Mouse (Mus musculus): Measurements from ENCODE around the gene Krt84. TPM values are rescaled to one million over a fixed set of nuclear protein-coding genes. Genes with fewer than 3 reads are reported as not detected.
"Not testable (repeated sequence)": the region's sequence is repeated elsewhere in the genome, so short reads cannot be mapped to it uniquely, and the experiment has no call there.

Gene Krt84
- total RNA-seq (2017), result not detected in 2 replicates

- ATAC-seq (ENCODE audit: extremely low read depth, insufficient number of reproducible peaks, low FRiP score, poor library complexity, severe bottlenecking), result no peak
These were observed at the start of gene Krt84 for GRCm38 (mm10) chr15:101532720-101533119. Gene Krt84, minus strand, starts transcription at chr15:101532820.

GRCm38 (mm10) chr15:101581701-101582100 lies 49.1 kb upstream of the Krt84 start:
- no peak for ATAC-seq (ENCODE audit: extremely low read depth, insufficient number of reproducible peaks, low FRiP score, poor library complexity, severe bottlenecking)

- no peak for ATAC-seq (ENCODE audit: extremely low read depth, insufficient number of reproducible peaks, low FRiP score, poor library complexity, severe bottlenecking)
These were observed 42.9 kb upstream of the Krt84 start for GRCm38 (mm10) chr15:101575506-101575905.

GRCm38 (mm10) chr15:101573796-101574345 lies 41.3 kb upstream of the Krt84 start, which contains the start of gene Krt75:
Gene Krt75, minus strand, starts transcription at chr15:101573904.
- no peak for ATAC-seq (ENCODE audit: extremely low read depth, insufficient number of reproducible peaks, low FRiP score, poor library complexity, severe bottlenecking)

- ATAC-seq (ENCODE audit: extremely low read depth, insufficient number of reproducible peaks, low FRiP score, poor library complexity, severe bottlenecking), result no peak
These were observed 35.2 kb upstream of the Krt84 start for GRCm38 (mm10) chr15:101567780-101568179.

- no peak for ATAC-seq (ENCODE audit: extremely low read depth, insufficient number of reproducible peaks, low FRiP score, poor library complexity, severe bottlenecking)
These were observed 30.2 kb upstream of the Krt84 start, which contains the start of gene Krt90 for GRCm38 (mm10) chr15:101562850-101563249. Gene Krt90, minus strand, starts transcription at chr15:101562950.

- ATAC-seq (ENCODE audit: extremely low read depth, insufficient number of reproducible peaks, low FRiP score, poor library complexity, severe bottlenecking), result no peak
These were observed 25.5 kb upstream of the Krt84 start for GRCm38 (mm10) chr15:101558034-101558646.

- no peak for ATAC-seq (ENCODE audit: extremely low read depth, insufficient number of reproducible peaks, low FRiP score, poor library complexity, severe bottlenecking)
These were observed 20.5 kb upstream of the Krt84 start for GRCm38 (mm10) chr15:101553169-101553568.

GRCm38 (mm10) chr15:101552188-101552587 lies 19.6 kb upstream of the Krt84 start:
- no peak for ATAC-seq (ENCODE audit: extremely low read depth, insufficient number of reproducible peaks, low FRiP score, poor library complexity, severe bottlenecking)

GRCm38 (mm10) chr15:101550567-101550966 lies 17.9 kb upstream of the Krt84 start, which contains the start of gene Krt82:
Gene Krt82, minus strand, starts transcription at chr15:101550667.
- ATAC-seq (ENCODE audit: extremely low read depth, insufficient number of reproducible peaks, low FRiP score, poor library complexity, severe bottlenecking), result no peak

GRCm38 (mm10) chr15:101544478-101544877 lies 11.9 kb upstream of the Krt84 start:
- no peak for ATAC-seq (ENCODE audit: extremely low read depth, insufficient number of reproducible peaks, low FRiP score, poor library complexity, severe bottlenecking)

- no peak for ATAC-seq (ENCODE audit: extremely low read depth, insufficient number of reproducible peaks, low FRiP score, poor library complexity, severe bottlenecking)
These were observed 9.9 kb upstream of the Krt84 start for GRCm38 (mm10) chr15:101542543-101542942.

GRCm38 (mm10) chr15:101538580-101538900 lies 5.9 kb upstream of the Krt84 start:
- no peak for ATAC-seq (ENCODE audit: extremely low read depth, insufficient number of reproducible peaks, low FRiP score, poor library complexity, severe bottlenecking)

- no peak for ATAC-seq (ENCODE audit: extremely low read depth, insufficient number of reproducible peaks, low FRiP score, poor library complexity, severe bottlenecking)
These were observed 5.4 kb upstream of the Krt84 start for GRCm38 (mm10) chr15:101537864-101538579.

- no peak for ATAC-seq (ENCODE audit: extremely low read depth, insufficient number of reproducible peaks, low FRiP score, poor library complexity, severe bottlenecking)
These were observed 3.6 kb upstream of the Krt84 start for GRCm38 (mm10) chr15:101536054-101536850.

- no peak for ATAC-seq (ENCODE audit: extremely low read depth, insufficient number of reproducible peaks, low FRiP score, poor library complexity, severe bottlenecking)
These were observed 9.9 kb downstream of the Krt84 start for GRCm38 (mm10) chr15:101522556-101523232.

- no peak for ATAC-seq (ENCODE audit: extremely low read depth, insufficient number of reproducible peaks, low FRiP score, poor library complexity, severe bottlenecking)
These were observed 12.8 kb downstream of the Krt84 start for GRCm38 (mm10) chr15:101519792-101520191.

- ATAC-seq (ENCODE audit: extremely low read depth, insufficient number of reproducible peaks, low FRiP score, poor library complexity, severe bottlenecking), result not testable (repeated sequence)
These were observed 15.5 kb downstream of the Krt84 start, which contains the start of gene Gm49425 for GRCm38 (mm10) chr15:101517161-101517560. Gene Gm49425, minus strand, starts transcription at chr15:101517261.

GRCm38 (mm10) chr15:101508247-101508646 lies 24.4 kb downstream of the Krt84 start:
- ATAC-seq (ENCODE audit: extremely low read depth, insufficient number of reproducible peaks, low FRiP score, poor library complexity, severe bottlenecking), result no peak

Measured in neutrophil, adult 5-6 weeks (primary cell).